Mouse (Mus musculus): Measurements from ENCODE around the gene Pla2g3.

GRCm38 (mm10) chr11:3525560-3525959 is 37.5 kb downstream of the Pla2g3 start:
- no peak for TF ChIP-seq POLR2AphosphoS2 (IDR thresholded peaks at IDR 0.05; ENCODE audit: low read depth, low read length)
- no peak for TF ChIP-seq POLR2A (IDR thresholded peaks at IDR 0.05; ENCODE audit: low read depth, low read length)
- TF ChIP-seq JUN (IDR thresholded peaks at IDR 0.05; ENCODE audit: insufficient read depth, low read depth, low read length) = no peak
- no peak for TF ChIP-seq CTCF (conservative IDR thresholded peaks at IDR 0.05 in 1 of 2, IDR thresholded peaks at IDR 0.05 in 1 of 2; ENCODE audit: low read depth in 2 of 2, low read length in 2 of 2)
- no peak for TF ChIP-seq MEF2A (IDR thresholded peaks at IDR 0.05; ENCODE audit: borderline replicate concordance, low read depth, low read length)
- no peak for TF ChIP-seq NRF1 (IDR thresholded peaks at IDR 0.05; ENCODE audit: low read depth, low read length)
- TF ChIP-seq ELF1 (IDR thresholded peaks at IDR 0.05; ENCODE audit: low read depth, low read length) = no peak
